Mouse (Mus musculus) cerebral cortex, adult 2 months (tissue): ENCODE data around the gene Mttp.

Experiments used
- WGBS: fragments of 180-500 bp; shearing (Covaris S2); methylation state at CpG from one replicate; pipeline ENCODE4 v1.1.7; 2018; 5-methylcytosine and 5-hydroxymethylcytosine counted together

Gene Mttp

DNA sequence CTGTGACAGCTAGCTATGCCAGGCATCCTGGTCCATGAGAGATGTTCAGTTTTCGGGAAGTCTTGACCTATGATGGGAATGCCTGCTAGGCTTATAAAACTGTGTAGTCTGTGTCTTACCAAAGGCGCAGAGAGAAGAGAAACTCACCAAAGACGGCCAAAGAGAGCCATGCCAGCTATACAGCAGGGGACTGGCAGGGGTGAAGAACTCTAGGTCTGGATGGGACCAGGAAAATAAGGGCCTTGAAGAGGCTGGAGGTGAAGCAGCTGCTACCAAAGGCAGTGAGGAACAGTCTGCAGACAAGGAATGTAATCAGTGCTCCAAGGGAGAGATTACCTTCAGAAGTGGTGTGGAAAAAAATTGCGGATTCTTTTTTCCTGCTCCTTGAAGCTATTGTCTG, 60.9 kb downstream of the Mttp start:
- WGBS: 85% methylated on average over 4 of the region's 4 CpGs

DNA sequence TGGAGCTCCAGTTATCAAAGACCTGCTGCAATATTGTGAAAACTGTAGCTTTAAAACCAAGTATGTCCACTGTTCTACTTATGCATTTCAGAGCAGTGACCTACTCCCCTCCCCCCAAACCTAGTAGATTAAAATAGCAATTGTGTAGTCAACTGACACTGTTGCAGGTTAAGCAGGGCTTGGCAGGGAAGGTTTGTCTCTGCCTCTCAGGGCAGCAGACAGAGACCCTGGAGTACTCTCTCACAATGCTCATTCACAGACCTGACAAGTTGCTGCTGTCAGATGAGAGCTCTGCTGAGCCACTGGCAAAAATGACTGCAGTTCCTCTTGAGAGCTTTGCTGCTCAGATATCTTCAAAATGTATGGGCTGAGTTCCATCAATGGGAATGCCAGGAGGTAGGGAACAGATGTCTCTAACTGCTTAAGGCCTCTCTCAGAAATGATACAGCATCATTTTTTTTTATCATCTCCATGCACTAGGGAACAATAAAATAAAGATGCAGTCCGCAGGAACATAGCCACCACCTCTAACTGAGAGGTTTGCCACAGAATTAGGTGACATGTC, 61.6 kb downstream of the Mttp start:
- 71% methylated on average over 1 of the region's 1 CpGs for WGBS

DNA sequence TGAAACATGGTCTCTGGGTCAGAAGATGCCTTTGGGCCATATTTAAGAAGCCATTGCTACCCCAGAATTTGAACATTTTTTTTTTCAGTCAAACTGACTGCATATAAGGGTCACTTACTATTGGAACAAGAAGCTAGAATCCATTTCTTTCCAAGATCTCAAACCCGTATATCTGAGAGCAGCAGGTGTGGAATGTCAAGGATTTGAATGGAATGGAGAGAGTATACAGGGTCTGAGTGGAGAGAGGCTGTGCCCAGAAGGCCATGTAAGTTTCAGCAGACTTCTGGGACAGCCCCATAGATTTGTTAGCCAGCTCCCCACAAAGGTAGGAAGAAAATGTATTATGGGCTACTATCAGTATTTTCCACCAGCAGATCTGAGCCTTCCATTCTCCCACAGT, 66.1 kb downstream of the Mttp start:
- 96% methylated on average over 1 of the region's 1 CpGs for WGBS

DNA sequence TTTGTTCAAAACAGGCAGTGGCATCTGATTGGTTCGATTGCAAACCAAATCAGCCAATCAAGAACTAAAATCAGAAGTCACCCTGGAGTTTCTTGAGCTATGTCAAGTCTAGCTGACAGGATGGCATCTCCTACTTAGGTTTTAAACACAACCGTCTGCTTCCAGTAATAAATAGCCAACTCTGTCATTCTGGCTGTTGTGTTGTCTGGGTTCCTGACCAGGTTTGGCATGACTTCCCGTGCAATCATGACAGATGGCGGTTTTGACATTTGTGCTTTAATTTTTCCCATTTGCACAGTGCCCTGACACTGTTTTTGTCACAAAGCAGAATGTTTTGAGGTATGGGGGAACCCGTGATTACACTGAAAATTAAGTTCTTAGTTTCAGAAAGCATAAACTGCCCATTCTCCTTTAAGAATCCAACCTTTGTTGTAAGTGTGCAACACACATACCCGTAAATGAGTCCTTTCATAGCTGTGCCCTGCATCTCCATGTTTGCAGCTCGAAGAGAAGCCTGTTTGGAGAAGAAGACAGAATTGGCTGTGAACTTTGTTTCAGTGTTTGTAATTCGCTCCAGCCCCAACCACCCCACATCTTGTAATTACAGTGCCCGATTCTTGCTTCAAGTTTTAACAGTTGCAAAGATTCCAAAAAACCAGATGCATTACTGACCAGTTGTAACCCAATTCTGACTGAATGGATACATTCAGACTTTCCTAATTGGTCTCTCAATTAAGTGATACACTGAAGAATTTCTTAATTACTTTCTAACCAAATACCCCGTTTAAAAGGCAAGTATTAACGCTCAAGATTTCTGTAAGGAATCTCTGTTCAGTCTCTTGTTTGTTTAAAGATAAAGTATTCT, 67.1 kb downstream of the Mttp start:
- WGBS: 52% methylated on average over 11 of the region's 11 CpGs

DNA sequence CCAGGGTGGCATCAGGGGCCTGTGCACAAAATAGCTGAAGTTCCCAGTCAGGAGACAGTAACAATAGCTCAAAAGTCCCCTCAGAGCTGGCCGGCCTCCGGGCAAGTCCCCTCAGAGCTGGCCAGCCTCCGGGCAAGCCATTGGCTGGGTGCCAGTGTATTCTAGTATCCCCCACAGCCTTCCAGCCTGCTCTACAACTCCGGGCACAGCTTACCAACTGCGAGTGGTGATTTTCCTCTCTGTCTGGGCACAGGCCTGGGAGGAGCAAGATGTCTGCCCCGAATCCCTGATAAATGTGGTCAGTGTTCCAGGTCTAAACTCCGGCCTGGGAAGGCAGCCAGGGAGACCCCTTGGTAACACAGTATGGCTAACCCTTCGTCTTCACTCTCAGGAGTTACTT, 69.6 kb downstream of the Mttp start:
- WGBS: 39% methylated on average over 8 of the region's 8 CpGs

DNA sequence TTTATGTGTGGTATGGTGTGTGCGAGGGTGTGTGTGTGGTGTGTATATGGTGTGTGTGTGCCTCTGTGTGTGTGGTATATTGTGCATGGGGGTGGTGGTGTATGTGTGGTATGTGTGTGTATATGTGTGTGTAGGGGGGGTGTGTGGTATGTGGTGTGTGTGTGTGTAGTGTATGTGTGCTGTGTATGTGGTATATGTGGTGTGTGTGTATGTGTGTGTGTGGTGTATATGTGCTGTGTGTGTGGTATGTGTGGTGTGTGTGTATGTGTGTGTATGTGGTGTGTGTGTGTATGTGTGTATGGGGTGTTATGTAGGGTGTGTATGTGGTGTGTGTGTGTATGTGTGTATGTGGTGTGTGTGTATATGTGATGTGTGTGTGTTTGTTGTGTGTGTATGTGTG, 70.6 kb downstream of the Mttp start:
- WGBS: 100% methylated on average over 1 of the region's 1 CpGs

DNA sequence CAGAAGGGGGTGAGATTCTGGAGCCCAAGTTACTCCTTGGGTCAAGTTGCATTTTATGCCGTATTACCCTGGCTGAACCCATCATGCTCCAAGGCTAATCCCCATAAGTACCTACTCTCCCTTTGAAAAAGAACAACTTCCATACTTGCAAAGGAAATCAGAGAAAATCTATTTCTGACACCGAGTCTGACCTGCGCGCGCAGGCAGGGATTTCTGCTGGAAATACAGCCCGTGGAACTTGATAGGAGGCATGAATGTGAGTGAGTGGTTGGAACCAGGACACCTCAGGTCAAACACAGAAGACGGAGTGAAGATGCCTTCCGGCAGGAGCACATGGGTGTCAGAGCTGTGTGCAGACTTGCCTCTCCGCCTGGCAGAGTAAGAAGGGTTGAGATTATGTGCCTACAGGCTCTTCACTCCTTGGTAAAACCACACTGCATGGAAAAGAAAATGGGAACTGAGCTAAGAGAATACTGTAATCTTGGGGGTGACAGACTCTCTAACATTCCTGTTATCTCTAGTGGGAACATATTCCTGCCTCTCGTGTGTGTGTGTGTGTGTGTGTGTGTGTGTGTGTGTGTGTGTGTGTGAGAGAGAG, 73.2 kb downstream of the Mttp start:
- 70% methylated on average over 10 of the region's 10 CpGs for WGBS

DNA sequence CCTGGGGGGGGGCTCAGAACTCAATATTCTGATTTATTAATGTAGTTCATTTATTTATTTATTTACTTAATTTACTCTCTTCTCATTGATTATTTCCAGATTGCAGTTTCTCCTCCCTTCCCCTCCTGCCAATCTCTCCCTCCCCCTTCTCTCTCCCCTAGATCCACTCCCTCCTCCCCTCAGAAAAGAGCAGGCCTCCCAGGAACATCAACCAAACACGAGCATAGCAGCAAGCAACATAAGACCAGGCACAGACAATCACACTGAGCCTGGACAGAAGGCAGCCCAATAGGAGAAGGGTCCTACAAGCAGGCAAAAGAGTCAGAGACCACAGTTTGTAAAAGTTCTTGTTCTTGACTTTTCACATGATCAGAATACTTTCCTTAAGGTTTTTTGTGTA, 73.8 kb downstream of the Mttp start:
- 40% methylated on average over 1 of the region's 1 CpGs for WGBS

DNA sequence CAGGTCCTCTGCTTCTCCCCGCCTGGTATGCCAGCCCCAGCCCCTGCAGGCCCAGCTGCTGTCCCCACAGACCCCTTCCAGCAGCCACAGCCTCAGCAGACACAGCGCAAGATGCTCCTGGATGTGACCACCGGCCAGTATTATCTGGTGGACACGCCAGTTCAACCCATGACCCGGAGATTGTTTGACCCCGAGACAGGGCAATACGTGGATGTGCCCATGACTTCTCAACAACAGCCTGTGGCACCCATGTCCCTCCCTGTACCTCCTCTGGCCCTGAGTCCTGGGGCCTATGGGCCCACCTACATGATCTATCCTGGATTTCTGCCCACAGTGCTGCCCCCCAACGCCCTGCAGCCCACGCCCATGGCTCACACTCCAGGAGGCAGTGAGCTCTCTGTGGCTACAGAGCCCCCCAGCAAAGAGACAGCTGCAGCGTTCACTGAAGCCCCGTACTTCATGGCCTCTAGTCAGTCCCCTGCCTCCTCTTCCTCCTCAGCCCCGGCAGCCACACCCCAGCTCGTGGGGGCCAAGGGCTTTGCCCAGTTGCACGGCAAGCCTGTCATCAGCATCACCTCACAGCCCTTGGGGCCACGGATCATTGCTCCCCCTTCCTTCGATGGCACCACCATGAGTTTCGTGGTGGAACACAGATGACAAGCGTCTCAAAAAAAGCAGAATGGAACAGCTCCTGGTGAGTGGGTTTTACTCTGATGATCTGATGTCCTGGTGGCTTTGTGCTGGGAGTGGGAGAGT, 74.8 kb downstream of the Mttp start:
- 80% methylated on average over 18 of the region's 18 CpGs for WGBS

DNA sequence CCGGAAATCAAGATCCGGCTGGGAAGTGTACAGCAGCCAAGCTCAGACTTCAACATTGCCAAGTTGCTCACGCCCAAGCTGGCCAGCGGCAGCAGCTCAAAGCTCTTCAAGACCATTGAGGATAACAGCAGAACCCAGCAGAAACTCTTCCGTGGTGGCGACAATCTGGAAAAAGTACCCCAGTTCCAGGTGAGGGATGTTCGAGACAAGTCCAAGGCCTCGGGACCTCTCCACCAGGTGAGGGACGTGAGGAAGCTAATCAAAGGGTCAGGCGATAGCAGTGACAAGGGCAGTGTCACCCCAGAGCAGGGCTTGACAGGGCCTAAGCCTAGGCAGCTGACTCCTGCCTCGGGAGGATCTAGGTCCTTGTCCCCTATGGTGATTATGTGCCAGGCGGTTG, 76.7 kb downstream of the Mttp start:
- 92% methylated on average over 12 of the region's 12 CpGs for WGBS

DNA sequence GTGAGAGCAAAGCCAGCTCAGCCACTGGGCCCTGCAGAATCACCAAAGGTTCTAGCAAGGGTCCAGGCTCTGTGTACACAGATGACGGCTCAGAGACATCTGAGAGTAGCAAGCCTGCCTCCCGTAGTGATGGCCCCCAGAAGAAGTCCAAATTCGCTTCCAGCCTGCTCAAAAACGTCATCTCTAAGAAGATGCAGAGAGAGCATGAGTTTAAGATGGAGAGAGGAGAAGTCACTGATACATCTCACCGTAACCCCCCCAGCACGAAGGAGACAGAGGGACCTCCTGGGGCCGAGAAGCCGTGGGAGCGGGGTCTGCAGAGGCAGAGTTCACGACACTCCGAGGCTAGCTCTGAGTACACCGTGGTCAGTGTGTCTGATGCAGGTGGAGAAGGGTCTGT, 77.5 kb downstream of the Mttp start, which contains the start of gene Gm5105:
Gene Gm5105, minus strand, starts transcription at position 101 of the 400 bp plus-strand sequence.
- 91% methylated on average over 12 of the region's 12 CpGs for WGBS

DNA sequence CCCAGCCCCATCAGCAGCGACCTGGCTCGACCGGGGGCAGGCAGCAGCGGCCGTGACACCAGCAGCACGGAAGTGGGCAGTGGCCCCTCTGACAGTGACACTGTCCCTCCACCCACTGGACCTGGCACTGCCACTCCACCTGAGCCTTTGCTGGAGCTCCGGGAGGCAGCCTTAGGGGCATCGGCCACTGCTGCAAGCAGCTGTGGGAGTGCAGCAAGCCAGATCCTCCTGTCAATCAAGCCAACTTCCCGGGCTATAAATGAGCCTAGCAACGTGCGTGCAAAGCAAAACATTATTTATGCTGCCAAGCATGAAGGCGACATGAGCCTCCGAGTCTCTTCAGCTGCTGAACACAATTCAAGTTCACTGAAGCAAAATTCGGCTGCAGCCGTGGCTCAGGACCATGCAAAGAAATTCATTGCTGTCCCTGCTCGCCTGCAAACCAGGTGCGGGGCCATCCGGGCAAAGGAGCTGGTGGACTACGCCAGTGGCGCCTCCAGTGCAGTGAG, 78.4 kb downstream of the Mttp start:
- 53% methylated on average over 20 of the region's 20 CpGs for WGBS

DNA sequence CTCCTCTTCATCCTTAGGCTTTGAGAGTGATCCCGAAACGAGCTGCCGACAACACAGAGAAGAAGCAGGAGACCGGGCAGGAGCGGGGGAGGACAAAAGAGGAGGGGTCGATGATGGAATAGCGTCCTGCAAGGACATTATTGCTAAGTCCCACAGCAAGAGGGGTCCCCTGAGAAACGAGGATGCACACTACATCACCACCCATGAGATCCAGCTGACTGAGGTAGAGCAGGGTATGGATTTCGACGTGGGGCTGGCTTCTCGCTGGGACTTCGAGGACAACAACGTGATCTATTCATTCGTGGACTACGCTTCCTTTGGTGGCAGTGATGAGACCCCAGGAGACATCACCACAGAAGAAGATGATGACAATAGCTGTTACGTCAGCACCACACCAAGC, 78.8 kb downstream of the Mttp start:
- 76% methylated on average over 16 of the region's 16 CpGs for WGBS

DNA sequence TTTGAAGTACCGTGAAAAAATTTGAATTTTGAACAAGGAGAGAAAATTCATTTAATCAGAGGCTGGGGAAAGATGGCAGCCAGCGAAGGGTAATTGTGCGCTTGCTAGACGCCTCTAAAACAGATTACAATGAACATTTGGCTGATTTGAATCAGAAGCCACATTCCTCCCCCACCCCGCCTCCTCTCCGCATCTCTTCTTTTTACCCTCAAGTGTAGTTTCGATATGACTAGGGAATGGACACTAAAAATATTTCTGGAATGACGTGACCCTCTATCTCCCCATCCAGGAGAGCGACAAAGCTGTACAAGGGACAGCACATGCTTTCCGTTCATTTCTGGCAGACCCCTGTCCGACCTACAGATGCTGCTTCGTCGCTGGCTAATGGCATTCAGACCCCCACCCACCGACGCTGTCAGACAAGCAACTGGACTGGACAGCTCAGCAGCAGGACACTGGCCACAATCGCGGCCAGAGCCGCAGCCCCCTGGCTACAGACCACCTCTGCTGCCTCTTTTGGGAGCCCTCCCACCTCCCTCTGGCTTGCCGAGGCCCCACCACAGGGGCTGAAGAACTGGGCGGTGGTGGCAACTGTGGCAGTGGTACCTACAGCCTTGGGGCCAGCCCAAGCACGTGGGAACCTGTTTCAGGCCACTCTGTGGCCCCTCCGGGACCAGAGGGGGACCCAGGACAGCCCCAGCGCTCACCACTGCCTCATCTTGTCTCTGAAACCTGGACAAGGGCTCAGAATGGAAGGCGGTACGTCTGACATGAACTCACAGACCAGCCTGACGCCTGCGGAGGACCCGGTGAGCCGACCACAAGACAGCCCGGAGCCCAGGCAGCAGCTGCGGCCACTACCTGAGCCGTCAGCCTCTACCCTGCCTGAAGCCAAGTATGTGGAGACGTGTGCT, 79.8 kb downstream of the Mttp start, which contains the start of gene 1110002E22Rik:
Gene 1110002E22Rik, plus strand, starts transcription at position 321 of the 914 bp plus-strand sequence.
- 63% methylated on average over 33 of the region's 33 CpGs for WGBS

DNA sequence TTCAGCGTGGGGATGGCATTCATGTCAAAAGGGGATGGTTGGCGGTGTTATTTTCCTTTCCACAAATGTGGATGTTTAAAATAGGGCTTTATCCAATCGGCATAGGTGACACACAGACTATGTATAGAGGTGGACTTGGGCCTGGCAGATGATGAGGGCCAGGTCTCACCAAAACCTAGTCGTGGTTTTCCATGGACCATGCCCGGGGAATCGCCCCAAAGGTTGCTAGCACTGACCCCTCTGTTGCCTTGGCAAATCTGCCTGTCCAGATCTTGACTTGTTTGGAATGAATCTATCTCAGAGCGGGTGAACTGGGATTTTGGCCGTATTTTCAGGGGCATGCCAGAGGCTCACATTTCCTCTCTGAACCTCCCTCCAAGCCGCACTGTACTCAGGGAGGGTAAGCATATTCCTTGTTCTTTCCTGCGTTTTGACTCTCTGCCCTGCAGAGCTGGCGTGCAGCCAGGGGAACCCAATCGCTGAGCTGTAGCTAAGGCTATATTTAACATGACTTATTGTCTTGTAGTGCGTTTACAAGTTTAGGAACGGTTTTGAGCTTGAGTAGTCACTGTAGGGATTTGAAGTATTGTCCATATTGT, 80.9 kb downstream of the Mttp start:
- 42% methylated on average over 14 of the region's 14 CpGs for WGBS

DNA sequence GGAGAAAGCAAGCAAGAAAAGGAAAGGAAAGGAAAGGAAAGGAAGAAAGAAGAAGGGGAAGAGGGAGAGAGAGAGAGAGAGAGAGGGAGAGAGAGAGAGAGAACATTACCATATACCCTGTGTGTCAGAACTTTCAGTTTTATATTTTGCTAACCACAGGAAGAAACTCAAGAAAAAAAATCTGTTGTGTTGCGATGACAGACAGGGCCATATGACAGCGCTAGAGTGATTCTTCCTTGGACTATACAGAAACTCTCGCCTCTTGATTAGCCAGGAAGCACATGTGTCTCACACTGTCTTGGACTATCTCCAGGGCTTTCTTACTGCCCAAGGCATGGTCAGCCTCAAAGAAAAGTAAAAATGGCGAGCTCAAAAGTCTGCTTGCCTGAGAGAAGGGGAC, 82.1 kb downstream of the Mttp start:
- WGBS: 86% methylated on average over 4 of the region's 4 CpGs

DNA sequence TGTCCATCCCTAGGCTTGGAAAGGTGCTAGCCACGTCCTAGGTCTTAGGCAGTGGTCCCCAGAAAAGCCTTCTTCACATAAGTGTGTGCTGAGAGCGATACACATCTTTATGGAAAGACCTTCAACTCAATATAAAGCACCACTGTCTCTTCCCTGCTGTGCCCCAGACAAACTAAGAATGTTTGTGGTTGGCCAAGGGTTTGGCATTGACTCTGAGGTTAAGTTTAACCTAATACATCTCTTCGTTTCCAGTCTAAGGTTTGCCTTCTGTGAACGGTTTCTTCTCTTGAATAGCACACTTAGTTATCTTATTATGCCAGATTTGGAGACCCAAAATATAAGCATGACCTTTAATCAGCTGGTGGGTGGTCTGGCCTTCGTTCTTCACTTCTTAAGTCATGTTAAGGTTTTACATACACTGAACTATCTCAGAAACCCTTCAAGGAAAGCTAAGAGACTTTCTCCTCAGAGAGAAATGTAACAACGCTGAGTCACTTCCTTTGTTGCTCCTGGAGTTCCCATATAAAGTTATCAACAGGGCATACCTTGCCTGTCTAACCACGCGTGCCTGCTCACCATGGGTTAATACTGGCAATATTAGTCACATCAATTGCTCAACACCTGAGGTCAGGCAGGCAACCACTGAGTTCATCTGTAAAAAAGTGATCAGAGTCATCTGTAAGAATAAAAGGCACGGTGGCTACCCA, 83.4 kb downstream of the Mttp start:
- 87% methylated on average over 9 of the region's 9 CpGs for WGBS

DNA sequence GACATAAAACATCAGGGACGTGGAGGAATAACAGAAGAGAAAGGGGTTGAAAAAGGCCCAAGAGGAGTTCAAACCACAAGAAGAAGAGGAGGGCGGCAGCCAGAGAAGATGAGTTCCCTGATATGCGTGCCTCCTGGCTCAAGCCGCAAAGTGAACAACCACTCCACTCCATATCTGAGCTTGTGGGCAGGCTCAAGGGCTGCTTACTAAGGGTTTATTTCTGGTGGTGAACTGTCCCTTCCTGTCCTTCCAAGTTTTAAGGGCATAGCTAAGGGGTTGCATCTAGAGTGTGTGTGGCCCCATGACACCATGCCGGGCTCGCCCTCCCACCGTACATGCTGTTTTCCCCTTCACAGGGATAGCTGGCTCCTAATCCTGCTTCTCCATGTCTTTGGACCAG, 84.3 kb downstream of the Mttp start:
- 92% methylated on average over 7 of the region's 7 CpGs for WGBS

DNA sequence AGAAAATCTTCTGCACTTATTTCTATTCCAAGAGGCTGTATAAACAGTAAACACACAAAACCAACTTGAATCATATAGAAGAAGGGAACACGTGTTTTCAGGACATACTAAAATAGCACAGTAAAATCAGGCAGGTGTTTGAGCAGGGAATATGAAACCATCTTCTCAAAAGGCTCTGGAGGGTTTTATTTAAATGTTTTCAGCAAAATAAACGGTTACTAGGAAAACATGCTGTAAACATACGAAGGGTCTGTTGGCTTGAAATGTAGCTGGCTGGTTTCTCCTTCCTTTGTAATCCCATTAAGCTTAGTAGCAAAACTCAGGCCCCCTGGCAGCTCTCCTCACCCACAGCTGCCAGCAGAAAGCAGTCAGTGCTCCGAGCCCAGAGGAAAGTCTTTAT, 86.5 kb downstream of the Mttp start:
- WGBS: 57% methylated on average over 4 of the region's 4 CpGs

DNA sequence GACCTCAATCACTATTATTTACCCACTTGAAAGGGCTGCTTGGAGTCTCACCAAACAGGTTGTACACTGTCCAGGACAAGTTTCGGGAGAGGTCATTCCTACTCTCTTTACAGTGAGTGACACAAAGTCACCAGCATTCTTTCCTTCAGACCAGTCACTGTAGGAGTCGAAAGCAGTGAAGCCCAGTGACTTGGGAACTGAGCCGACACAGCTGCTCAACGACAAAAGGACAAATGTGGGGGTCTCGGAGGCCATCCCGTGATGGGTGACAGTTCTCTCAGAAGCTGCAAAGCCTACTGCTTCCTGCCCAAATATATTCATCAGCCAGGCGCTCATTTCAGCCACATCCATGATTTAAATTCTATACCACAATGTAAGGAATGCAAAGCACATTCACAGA, 87.8 kb downstream of the Mttp start:
- WGBS: 90% methylated on average over 7 of the region's 7 CpGs
